Mouse (Mus musculus) midbrain, postnatal 0 days (tissue): ENCODE data around the gene Gm8871. TPM values are rescaled to one million over a fixed set of nuclear protein-coding genes. Genes with fewer than 3 reads are reported as not detected.
"Not testable (repeated sequence)": the region's sequence is repeated elsewhere in the genome, so short reads cannot be mapped to it uniquely, and the experiment has no call there.

ENCODE experiments used
- ATAC-seq: fragments of 200-750 bp; cut with Nextera tagmentation; 2 replicates; pipeline ENCODE4 v1.8.0; 2017; ENCODE audit warnings: moderate number of reproducible peaks, mild to moderate bottlenecking, moderate TSS enrichment, moderate library complexity; ENCODE audit not compliant: low FRiP score
- DNase-seq: peaks from one replicate; pipeline ENCODE4 v3.0.0-alpha.2; 2015; ENCODE audit warnings: low spot score
- H3K27ac ChIP-seq: fragments of 300-500 bp; sonication (generic); 2 replicates; pipeline ENCODE4 v1.5.1; 2014; ENCODE audit warnings: low read depth, mild to moderate bottlenecking, low read length, mixed read lengths
- H3K27me3 ChIP-seq: fragments of 300-500 bp; sonication (generic); 2 replicates; pipeline ENCODE4 v1.6.1; 2014; ENCODE audit warnings: low read length, control low read depth, mixed read lengths; ENCODE audit not compliant: insufficient read depth
- H3K36me3 ChIP-seq: fragments of 300-500 bp; sonication (generic); 2 replicates; pipeline ENCODE4 v1.6.1; 2014; ENCODE audit warnings: low read length, control low read depth, mixed read lengths; ENCODE audit not compliant: insufficient read depth
- H3K4me1 ChIP-seq: fragments of 300-500 bp; sonication (generic); 2 replicates; pipeline ENCODE4 v1.6.1; 2014; ENCODE audit warnings: mild to moderate bottlenecking, control low read depth, antibody characterized with exemption, low read length, mixed read lengths; ENCODE audit not compliant: insufficient read depth
- H3K4me2 ChIP-seq: fragments of 300-500 bp; sonication (generic); 2 replicates; pipeline ENCODE4 v1.6.1; 2014; ENCODE audit warnings: low read depth, mild to moderate bottlenecking, low read length, mixed read lengths; ENCODE audit not compliant: poor library complexity, severe bottlenecking
- H3K4me3 ChIP-seq: fragments of 300-500 bp; sonication (generic); 2 replicates; pipeline ENCODE4 v1.5.1; 2014; ENCODE audit warnings: low read depth, mild to moderate bottlenecking, low read length, moderate library complexity
- H3K9ac ChIP-seq: fragments of 300-500 bp; sonication (generic); replicated peaks from 2 replicates; pipeline ENCODE4 v1.6.1; 2014; ENCODE audit warnings: mild to moderate bottlenecking, low read length, moderate library complexity, mixed read lengths; ENCODE audit not compliant: poor library complexity, severe bottlenecking
- H3K9me3 ChIP-seq: fragments of 300-500 bp; sonication (generic); 2 replicates; pipeline ENCODE4 v1.6.1; 2016; ENCODE audit warnings: low read length, control low read depth
- WGBS: fragments of 180-500 bp; shearing (Covaris S2); extraction: QIAGEN DNeasy Blood & Tissue Kit; methylation state at CpG from one replicate; pipeline ENCODE4 v1.1.7; 2014; 5-methylcytosine and 5-hydroxymethylcytosine counted together
- polyA plus RNA-seq: library from polyadenylated mRNA; unstranded; fragments of >200 nt; fragmentation: Nextera tagmentation; extraction: Ambion mirVana; gene quantifications from 2 replicates; pipeline ENCODE4 v1.2.1, GENCODE M21; 2015
- total RNA-seq: library from RNA; depleted of rRNA; stranded (reverse); fragments of >200 nt; gene quantifications from 2 replicates; pipeline ENCODE4 v1.2.3, GENCODE M21; 2014; rRNA removed

Gm8871 gene
- total RNA-seq (not detected in 2 replicates), polyA plus RNA-seq (not detected in 2 replicates)

- H3K4me3 ChIP-seq, H3K9me3 ChIP-seq, H3K4me1 ChIP-seq, H3K27ac ChIP-seq, H3K9ac ChIP-seq, DNase-seq, H3K36me3 ChIP-seq, ATAC-seq, H3K4me2 ChIP-seq, H3K27me3 ChIP-seq: not testable (repeated sequence)
- 51% methylated on average over 2 of the region's 3 CpGs for WGBS
Observed at GRCm38 (mm10) chr5:10947505-10947904, at the start of gene Gm8871, which contains the start of gene Gm8857. TSS of gene Gm8871 (plus strand) at chr5:10947805. TSS of gene Gm8857 (plus strand) at chr5:10947807.

GRCm38 (mm10) chr5:10953512-10953911 is 5.9 kb downstream of the Gm8871 start:
- H3K9ac ChIP-seq, H3K36me3 ChIP-seq, ATAC-seq, DNase-seq, H3K4me1 ChIP-seq, H3K9me3 ChIP-seq, H3K27ac ChIP-seq, H3K27me3 ChIP-seq, H3K4me2 ChIP-seq, H3K4me3 ChIP-seq: not testable (repeated sequence)
- 100% methylated on average over 2 of the region's 2 CpGs for WGBS

GRCm38 (mm10) chr5:10958057-10958456 is 10.5 kb downstream of the Gm8871 start:
- WGBS = 84% methylated on average over 3 of the region's 8 CpGs
- H3K4me1 ChIP-seq, ATAC-seq, H3K27me3 ChIP-seq, H3K27ac ChIP-seq, H3K4me2 ChIP-seq, H3K9ac ChIP-seq, H3K36me3 ChIP-seq, H3K9me3 ChIP-seq, DNase-seq, H3K4me3 ChIP-seq: not testable (repeated sequence)

Other genes starting within 250 kb of the Gm8871 start
- not detected in 2 replicates for gene Gm8857, start within 50 bp of the Gm8871 start, total RNA-seq
- gene Gm8857, start within 50 bp of the Gm8871 start, polyA plus RNA-seq = not detected in 2 replicates
- not detected in 2 replicates for gene Gm8879, start 179.8 kb downstream of the Gm8871 start, total RNA-seq
- not detected in 2 replicates for gene Gm8879, start 179.8 kb downstream of the Gm8871 start, polyA plus RNA-seq
- gene Gm5861, start 235.3 kb downstream of the Gm8871 start, total RNA-seq = not detected in 2 replicates
- gene Gm5861, start 235.3 kb downstream of the Gm8871 start, polyA plus RNA-seq = not detected in 2 replicates